Mouse (Mus musculus) ES-E14 (cell line): ENCODE data around the gene Nufip2. TPM values are rescaled to one million over a fixed set of nuclear protein-coding genes. Genes with fewer than 3 reads are reported as not detected.

ENCODE experiments used
- DNase-seq: peaks from one replicate; pipeline ENCODE4 v3.0.0-alpha.2; 2013; ENCODE audit warnings: low read depth, low spot score
- H3K27ac ChIP-seq: 2 replicates; pipeline ENCODE4 v1.5.1; 2012; ENCODE audit warnings: low read depth, mild to moderate bottlenecking, low read length, moderate library complexity, mixed read lengths; ENCODE audit not compliant: poor library complexity, insufficient read depth, severe bottlenecking
- H3K36me3 ChIP-seq: 2 replicates; pipeline ENCODE4 v1.6.1; 2012; ENCODE audit warnings: mild to moderate bottlenecking, low read length, moderate library complexity, mixed read lengths; ENCODE audit not compliant: control insufficient read depth, poor library complexity, insufficient read depth, severe bottlenecking
- H3K4me1 ChIP-seq, 2 experiments: fragments of 150-350 bp in 1 of 2; sonication (generic) in 1 of 2; 2 replicates each; pipeline ENCODE4 v1.6.1; 2012; ENCODE audit warnings: low read length in 2 of 2, mild to moderate bottlenecking in 1 of 2, mixed read lengths in 1 of 2; ENCODE audit not compliant: control insufficient read depth in 2 of 2, insufficient read depth in 2 of 2, poor library complexity in 1 of 2
- H3K4me3 ChIP-seq, 2 experiments: fragments of 150-350 bp in 1 of 2; sonication (generic) in 1 of 2; 2 replicates each; pipeline ENCODE4 v1.5.1; 2012; ENCODE audit warnings: low read length in 2 of 2, low read depth in 1 of 2, mild to moderate bottlenecking in 1 of 2, mixed read lengths in 1 of 2; ENCODE audit not compliant: insufficient read depth in 1 of 2, poor library complexity in 1 of 2, severe bottlenecking in 1 of 2
- H3K9ac ChIP-seq: 2 replicates; pipeline ENCODE4 v1.6.1; 2012; ENCODE audit warnings: low read depth, mild to moderate bottlenecking, low read length, mixed read lengths; ENCODE audit not compliant: poor library complexity, insufficient read depth, severe bottlenecking
- H3K9me3 ChIP-seq: fragments of 150-350 bp; sonication (generic); 2 replicates; pipeline ENCODE4 v1.6.1; 2012; ENCODE audit warnings: low read depth, mild to moderate bottlenecking, low read length; ENCODE audit not compliant: control insufficient read depth, insufficient read depth
- CHD2 ChIP-seq: IDR thresholded peaks from 2 replicates; pipeline ENCODE4 v1.6.1; 2014; ENCODE audit warnings: mild to moderate bottlenecking, low read depth, low read length, inconsistent platforms
- HCFC1 ChIP-seq: IDR thresholded peaks from 2 replicates; pipeline ENCODE4 v1.6.1; 2012; ENCODE audit warnings: low read length, inconsistent platforms, borderline replicate concordance; ENCODE audit not compliant: insufficient read depth
- MAFK ChIP-seq: IDR thresholded peaks from 2 replicates; pipeline ENCODE4 v1.6.1; 2014; ENCODE audit warnings: mild to moderate bottlenecking, low read depth, low read length, inconsistent platforms; ENCODE audit not compliant: insufficient read depth
- ZC3H11A ChIP-seq: IDR thresholded peaks from 2 replicates; pipeline ENCODE4 v1.6.1; 2012; ENCODE audit warnings: low read depth, mild to moderate bottlenecking, inconsistent platforms, low read length, borderline replicate concordance
- ZNF384 ChIP-seq: IDR thresholded peaks from 2 replicates; pipeline ENCODE4 v1.6.1; 2012; ENCODE audit warnings: low read depth, low read length, inconsistent platforms
- in situ Hi-C, 2 experiments: fragments of 600-800 bp; cut with MboI; formaldehyde crosslinking; loops; one replicate each; pipeline ENCODE4 v1.15.1; 2025; ENCODE audit warnings: low sequenced_read_pairs in 2 of 2, inconsistent platforms in 1 of 2; ENCODE audit not compliant: unreplicated experiment in 2 of 2
- total RNA-seq: library from RNA; depleted of rRNA; stranded (reverse); fragments of 300-350 nt; gene quantifications from 2 replicates; pipeline ENCODE4 v1.2.3, GENCODE M21; 2012

The Nufip2 gene
- total RNA-seq, 1 experiment = 165 TPM

DNA sequence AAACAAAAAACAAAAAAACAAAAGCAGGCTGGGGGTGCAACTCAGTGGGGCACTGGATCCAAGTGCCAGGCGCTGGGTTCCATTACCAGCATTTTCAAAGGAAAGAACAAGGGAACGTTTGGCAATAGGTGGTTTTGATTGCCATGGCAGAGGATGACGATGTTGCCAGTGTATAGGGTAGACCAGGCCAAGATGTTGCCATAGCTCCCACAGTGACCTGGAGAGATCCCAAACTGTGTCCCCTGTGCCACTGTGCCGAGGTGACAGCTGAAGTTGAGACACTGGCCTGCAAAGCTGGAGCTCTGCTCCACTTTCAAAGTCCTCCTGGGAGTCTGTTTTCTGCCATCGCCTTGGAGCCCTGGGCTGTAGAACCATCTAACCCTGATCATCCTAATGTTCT is 63.0 kb downstream of the Nufip2 start:
- Histone ChIP-seq H3K4me1 (peaks cover 0 to 11% of the 10 kb centered on the region in 2 experiments; a peak in 2 of 4 replicates), H3K36me3 (no peaks in the 10 kb centered on the region), H3K4me3 (no peak overlapping the region), H3K27ac (no peak overlapping the region), H3K9me3 (no peaks in the 10 kb centered on the region), H3K9ac (no peak overlapping the region)
- no peak for DNase-seq
- in situ Hi-C loops = no loop called here
- TF ChIP-seq CHD2 (no peak), HCFC1 (no peak), MAFK (no peak), ZC3H11A (no peak), ZNF384 (no peak)

DNA sequence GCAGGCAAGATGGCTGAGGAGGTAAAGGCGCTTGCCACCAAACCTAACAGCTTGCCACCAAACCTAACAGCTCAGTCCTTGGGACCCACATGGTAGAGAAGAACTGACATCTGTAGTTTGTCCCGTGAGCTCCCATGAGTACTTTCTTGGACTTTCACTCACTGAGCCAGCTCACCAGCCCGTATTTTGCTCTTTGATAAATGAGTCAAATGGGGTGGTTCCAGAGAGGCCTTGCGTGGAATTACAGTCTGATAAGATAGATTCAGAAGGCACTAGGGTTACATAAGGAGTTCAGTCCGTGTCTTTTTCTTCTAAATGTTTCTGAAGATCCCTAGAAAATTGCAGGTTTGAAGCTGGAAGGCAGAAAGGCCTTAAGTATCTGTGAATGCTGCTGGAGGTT is 66.6 kb downstream of the Nufip2 start:
- in situ Hi-C loops = no loop called here
- H3K9ac ChIP-seq = no peak overlapping the region
- no peak for DNase-seq
- TF ChIP-seq CHD2 = no peak
- TF ChIP-seq MAFK = no peak
- no peak for TF ChIP-seq ZC3H11A
- no peak for TF ChIP-seq ZNF384
- TF ChIP-seq HCFC1 = no peak
- peaks cover 0 to 2% of the 10 kb centered on the region in 2 experiments; a peak in 1 of 4 replicates for H3K4me1 ChIP-seq
- no peaks in the 10 kb centered on the region for H3K9me3 ChIP-seq
- H3K4me3 ChIP-seq = no peak overlapping the region
- H3K27ac ChIP-seq = no peak overlapping the region
- H3K36me3 ChIP-seq = no peaks in the 10 kb centered on the region

DNA sequence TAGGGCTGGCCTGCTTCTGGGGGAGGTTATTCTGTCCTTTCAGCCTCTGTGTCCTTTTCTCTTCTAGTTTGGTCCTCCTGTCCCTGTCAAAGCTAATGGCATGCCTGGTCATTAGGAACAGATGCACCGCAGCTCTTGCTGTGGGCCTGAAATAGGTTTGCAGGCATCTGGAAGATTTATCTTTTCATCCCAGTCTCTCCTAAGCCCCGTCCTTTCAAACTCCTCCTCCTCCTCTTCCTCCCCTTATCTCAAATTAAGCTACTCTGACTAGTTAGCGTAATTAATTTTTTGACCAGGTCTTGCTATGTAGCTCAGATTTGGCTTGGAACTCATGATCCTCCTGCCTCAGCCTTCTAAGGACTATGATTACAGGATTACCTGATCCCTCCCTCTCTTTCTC is 67.5 kb downstream of the Nufip2 start:
- in situ Hi-C loops = no loop called here
- Histone ChIP-seq H3K4me1 (peaks cover 0 to 2% of the 10 kb centered on the region in 2 experiments; a peak in 1 of 4 replicates), H3K27ac (no peak overlapping the region), H3K9me3 (no peaks in the 10 kb centered on the region), H3K4me3 (no peak overlapping the region), H3K9ac (no peak overlapping the region), H3K36me3 (no peaks in the 10 kb centered on the region)
- no peak for TF ChIP-seq ZNF384
- no peak for TF ChIP-seq HCFC1
- no peak for TF ChIP-seq ZC3H11A
- TF ChIP-seq CHD2 = no peak
- TF ChIP-seq MAFK = no peak
- no peak for DNase-seq

DNA sequence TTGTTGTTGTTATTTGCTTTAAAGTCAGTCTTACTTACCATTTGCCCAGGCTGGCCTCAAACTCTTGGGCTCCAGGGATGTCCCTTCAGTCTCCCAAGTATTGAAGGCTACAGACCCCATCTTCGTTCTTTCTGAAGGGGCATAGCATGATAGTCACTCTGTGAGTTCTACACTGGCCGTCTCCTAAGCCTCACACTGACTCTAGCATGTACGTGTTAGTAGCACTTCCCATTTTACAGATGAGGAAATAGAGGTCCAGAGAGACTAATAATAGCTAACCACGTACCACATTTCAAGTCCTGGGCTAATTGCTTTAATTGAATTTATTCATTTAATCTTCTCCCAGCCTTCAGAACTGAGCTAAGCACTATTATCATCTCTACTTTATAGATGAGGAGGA is 74.1 kb downstream of the Nufip2 start:
- TF ChIP-seq HCFC1 = no peak
- no peak for TF ChIP-seq ZNF384
- TF ChIP-seq ZC3H11A = no peak
- no peak for TF ChIP-seq CHD2
- no peak for TF ChIP-seq MAFK
- Histone ChIP-seq H3K36me3 (no peaks in the 10 kb centered on the region), H3K4me3 (no peak overlapping the region), H3K9me3 (no peaks in the 10 kb centered on the region), H3K9ac (no peak overlapping the region), H3K27ac (no peak overlapping the region), H3K4me1 (peaks cover 2 to 10% of the 10 kb centered on the region in 2 experiments; a peak in 1 of 4 replicates)
- in situ Hi-C loops = no loop called here
- DNase-seq = no peak
